Mouse (Mus musculus) forebrain, embryonic 10.5 days (tissue): ENCODE data around the gene Brsk2. TPM values are rescaled to one million over a fixed set of nuclear protein-coding genes. Genes with fewer than 3 reads are reported as not detected.
A peak's percentile ranks its signal among the peaks of the same experiment; 100 is the strongest.

Source experiments
- DNase-seq: peaks from one replicate; pipeline ENCODE4 v3.0.0-alpha.2; 2017; ENCODE audit warnings: low spot score; ENCODE audit errors: extremely low spot score
- H3K27ac ChIP-seq: fragments of 300-500 bp; sonication (generic); 2 replicates; pipeline ENCODE4 v1.5.1; 2016; ENCODE audit warnings: mild to moderate bottlenecking
- H3K27me3 ChIP-seq: fragments of 300-500 bp; sonication (generic); 2 replicates; pipeline ENCODE4 v1.6.1; 2016; ENCODE audit warnings: mild to moderate bottlenecking; ENCODE audit not compliant: poor library complexity, severe bottlenecking
- H3K36me3 ChIP-seq: fragments of 300-500 bp; sonication (generic); replicated peaks from 2 replicates; pipeline ENCODE4 v1.6.1; 2016; ENCODE audit warnings: mild to moderate bottlenecking, moderate library complexity
- H3K4me1 ChIP-seq: fragments of 300-500 bp; sonication (generic); 2 replicates; pipeline ENCODE4 v1.6.1; 2016
- H3K4me3 ChIP-seq: fragments of 300-500 bp; sonication (generic); 2 replicates; pipeline ENCODE4 v1.5.1; 2016; ENCODE audit warnings: mild to moderate bottlenecking, moderate library complexity
- H3K9me3 ChIP-seq: fragments of 300-500 bp; sonication (generic); 2 replicates; pipeline ENCODE4 v1.6.1; 2016; ENCODE audit warnings: mild to moderate bottlenecking, moderate library complexity
- WGBS: fragments of 180-500 bp; shearing (Covaris S2); methylation state at CpG from one replicate; pipeline ENCODE4 v1.1.7; 2016; 5-methylcytosine and 5-hydroxymethylcytosine counted together
- polyA plus RNA-seq: library from polyadenylated mRNA; unstranded; fragments of >200 nt; fragmentation: Nextera tagmentation; extraction: Ambion mirVana; gene quantifications from 2 replicates; pipeline ENCODE4 v1.2.1, GENCODE M21; 2016

Gene Brsk2
- polyA plus RNA-seq, 1 experiment from 2014 or later: 6.0 TPM

GRCm38 (mm10) chr7:141958211-141958610 is 8.7 kb downstream of the Brsk2 start:
- H3K36me3 ChIP-seq: no peaks in the 10 kb centered on the region; the same call in 1 of the 2 replicates
- H3K4me1 ChIP-seq: peaks cover 53% of the 10 kb centered on the region
- H3K27me3 ChIP-seq: no peaks in the 10 kb centered on the region
- DNase-seq: no peak
- H3K4me3 ChIP-seq: no peak overlapping the region
- no peak overlapping the region for H3K27ac ChIP-seq
- WGBS: 81% methylated on average over 2 of the region's 2 CpGs
- no peaks in the 10 kb centered on the region for H3K9me3 ChIP-seq

GRCm38 (mm10) chr7:141959133-141959532 is 9.6 kb downstream of the Brsk2 start:
- DNase-seq: no peak
- Histone ChIP-seq H3K36me3 (no peaks in the 10 kb centered on the region), H3K27ac (no peak overlapping the region), H3K9me3 (no peaks in the 10 kb centered on the region), H3K4me3 (no peak overlapping the region), H3K27me3 (no peaks in the 10 kb centered on the region), H3K4me1 (peaks cover 48% of the 10 kb centered on the region)
- WGBS: 77% methylated on average over 1 of the region's 1 CpGs

- Histone ChIP-seq H3K27ac (no peak overlapping the region), H3K4me3 (no peak overlapping the region), H3K4me1 (peaks cover 38% of the 10 kb centered on the region), H3K27me3 (no peaks in the 10 kb centered on the region), H3K36me3 (peaks cover 11% of the 10 kb centered on the region; the same call in 1 of the 2 replicates), H3K9me3 (no peaks in the 10 kb centered on the region)
- DNase-seq: no peak
- WGBS: 94% methylated on average over 2 of the region's 2 CpGs
Observed at GRCm38 (mm10) chr7:141960926-141961325, 11.4 kb downstream of the Brsk2 start.

GRCm38 (mm10) chr7:141961491-141961890 is 11.9 kb downstream of the Brsk2 start:
- 87% methylated on average over 3 of the region's 3 CpGs for WGBS
- H3K27me3 ChIP-seq: no peaks in the 10 kb centered on the region
- peaks cover 11% of the 10 kb centered on the region; the same call in 1 of the 2 replicates for H3K36me3 ChIP-seq
- H3K9me3 ChIP-seq: no peaks in the 10 kb centered on the region
- peaks cover 34% of the 10 kb centered on the region for H3K4me1 ChIP-seq
- H3K27ac ChIP-seq: no peak overlapping the region
- no peak for DNase-seq
- H3K4me3 ChIP-seq: no peak overlapping the region

GRCm38 (mm10) chr7:141962521-141962920 is 13.0 kb downstream of the Brsk2 start:
- no peaks in the 10 kb centered on the region for H3K27me3 ChIP-seq
- H3K9me3 ChIP-seq: no peaks in the 10 kb centered on the region
- 93% methylated on average over 3 of the region's 3 CpGs for WGBS
- H3K36me3 ChIP-seq: peaks cover 11% of the 10 kb centered on the region; the same call in 1 of the 2 replicates
- DNase-seq: no peak
- no peak overlapping the region for H3K4me3 ChIP-seq
- H3K4me1 ChIP-seq: peaks cover 36% of the 10 kb centered on the region
- no peak overlapping the region for H3K27ac ChIP-seq

- Histone ChIP-seq H3K4me1 (peaks cover 56% of the 10 kb centered on the region), H3K36me3 (peaks cover 11% of the 10 kb centered on the region; the same call in 1 of the 2 replicates)
Observed at GRCm38 (mm10) chr7:141966281-141966680, 16.7 kb downstream of the Brsk2 start.

GRCm38 (mm10) chr7:141972831-141973619 is 23.5 kb downstream of the Brsk2 start:
- Histone ChIP-seq H3K4me1 (peaks cover 23% of the 10 kb centered on the region), H3K27ac (no peak overlapping the region), H3K4me3 (no peak overlapping the region), H3K27me3 (no peaks in the 10 kb centered on the region), H3K9me3 (no peaks in the 10 kb centered on the region), H3K36me3 (no peaks in the 10 kb centered on the region)
- 40% methylated on average over 7 of the region's 7 CpGs for WGBS
- DNase-seq: peak; percentile 49

More at GRCm38 (mm10) chr7:141966281-141966680, 16.7 kb downstream of the Brsk2 start:
- H3K27me3 ChIP-seq: no peaks in the 10 kb centered on the region
- no peaks in the 10 kb centered on the region for H3K9me3 ChIP-seq
- H3K4me3 ChIP-seq: no peak overlapping the region
- 82% methylated on average over 2 of the region's 2 CpGs for WGBS
- no peak overlapping the region for H3K27ac ChIP-seq
- DNase-seq: no peak

- no peak for DNase-seq
- Histone ChIP-seq H3K36me3 (peaks cover 33% of the 10 kb centered on the region), H3K27me3 (no peaks in the 10 kb centered on the region), H3K4me1 (no peaks in the 10 kb centered on the region), H3K4me3 (no peak overlapping the region), H3K27ac (no peak overlapping the region), H3K9me3 (no peaks in the 10 kb centered on the region)
- 88% methylated on average over 6 of the region's 6 CpGs for WGBS
Observed at GRCm38 (mm10) chr7:141978003-141978402, 28.5 kb downstream of the Brsk2 start.

GRCm38 (mm10) chr7:141979247-141979646 is 29.7 kb downstream of the Brsk2 start:
- DNase-seq: no peak
- H3K27me3 ChIP-seq: no peaks in the 10 kb centered on the region
- 94% methylated on average over 4 of the region's 4 CpGs for WGBS
- H3K4me3 ChIP-seq: no peak overlapping the region
- no peaks in the 10 kb centered on the region for H3K4me1 ChIP-seq
- H3K9me3 ChIP-seq: no peaks in the 10 kb centered on the region
- no peak overlapping the region for H3K27ac ChIP-seq
- peaks cover 44% of the 10 kb centered on the region for H3K36me3 ChIP-seq

- WGBS: 96% methylated on average over 7 of the region's 7 CpGs
- Histone ChIP-seq H3K27me3 (no peaks in the 10 kb centered on the region), H3K27ac (no peak overlapping the region), H3K4me3 (no peak overlapping the region), H3K36me3 (peaks cover 64% of the 10 kb centered on the region), H3K9me3 (no peaks in the 10 kb centered on the region), H3K4me1 (no peaks in the 10 kb centered on the region)
- DNase-seq: no peak
Observed at GRCm38 (mm10) chr7:141981237-141981636, 31.7 kb downstream of the Brsk2 start.

- WGBS: 88% methylated on average over 7 of the region's 7 CpGs
- peaks cover 3% of the 10 kb centered on the region; the same call in 1 of the 2 replicates for H3K4me1 ChIP-seq
- H3K27me3 ChIP-seq: no peaks in the 10 kb centered on the region
- H3K36me3 ChIP-seq: peaks cover 99% of the 10 kb centered on the region
- no peak for DNase-seq
- no peaks in the 10 kb centered on the region for H3K9me3 ChIP-seq
- H3K4me3 ChIP-seq: no peak overlapping the region
- no peak overlapping the region for H3K27ac ChIP-seq
Observed at GRCm38 (mm10) chr7:141988314-141988806, 38.8 kb downstream of the Brsk2 start.

GRCm38 (mm10) chr7:141991183-141991582 is 41.6 kb downstream of the Brsk2 start:
- Histone ChIP-seq H3K4me3 (no peak overlapping the region), H3K27me3 (no peaks in the 10 kb centered on the region), H3K36me3 (peaks cover 100% of the 10 kb centered on the region), H3K9me3 (no peaks in the 10 kb centered on the region), H3K27ac (no peak overlapping the region), H3K4me1 (peaks cover 3% of the 10 kb centered on the region; the same call in 1 of the 2 replicates)
- 85% methylated on average over 2 of the region's 2 CpGs for WGBS
- no peak for DNase-seq

GRCm38 (mm10) chr7:141994121-141994520 is 44.6 kb downstream of the Brsk2 start:
- peaks cover 3% of the 10 kb centered on the region; the same call in 1 of the 2 replicates for H3K4me1 ChIP-seq
- H3K36me3 ChIP-seq: peaks cover 100% of the 10 kb centered on the region
- no peak overlapping the region for H3K27ac ChIP-seq
- 93% methylated on average over 4 of the region's 4 CpGs for WGBS
- H3K4me3 ChIP-seq: no peak overlapping the region
- no peak for DNase-seq
- H3K9me3 ChIP-seq: no peaks in the 10 kb centered on the region
- H3K27me3 ChIP-seq: no peaks in the 10 kb centered on the region
